Mouse (Mus musculus) adrenal gland, postnatal 36 days (tissue): ENCODE measurements around the gene Lsm7. TPM values are rescaled to one million over a fixed set of nuclear protein-coding genes. Genes with fewer than 3 reads are reported as not detected.

Experiments
- DNase-seq, 2 experiments: peaks; one replicate each; pipeline ENCODE4 v3.0.0; 2021; ENCODE audit warnings: mixed read lengths in 1 of 2
- microRNA-seq: library from miRNA; unstranded; fragments of <30 nt; microRNA quantifications from one replicate; pipeline ENCODE4 v1.2.0, GENCODE M21; 2021
- total RNA-seq, 2 experiments: library from RNA; stranded (reverse); gene quantifications; 2 replicates each; pipeline ENCODE4 v1.2.3; 2021

Lsm7 gene
- total RNA-seq, 2 experiments from 2014 or later, result 26.6 to 36.8 TPM

GRCm38 (mm10) chr10:80814800-80815199 is 40.2 kb downstream of the Lsm7 start:
- no peak for DNase-seq

- DNase-seq, result no peak
Measured at GRCm38 (mm10) chr10:80813366-80813765, 41.6 kb downstream of the Lsm7 start, which contains the start of gene Jsrp1. Gene Jsrp1, minus strand, starts transcription at chr10:80813498.

GRCm38 (mm10) chr10:80812391-80813041 is 42.5 kb downstream of the Lsm7 start:
- peak; percentile 68 to 77 for DNase-seq

- DNase-seq, result peak; percentile 78 to 85
Measured at GRCm38 (mm10) chr10:80810084-80810483, 44.9 kb downstream of the Lsm7 start.

- no peak for DNase-seq
Measured at GRCm38 (mm10) chr10:80808985-80809632, 45.9 kb downstream of the Lsm7 start.

- DNase-seq, result no peak
Measured at GRCm38 (mm10) chr10:80808099-80808984, 46.7 kb downstream of the Lsm7 start.

GRCm38 (mm10) chr10:80807057-80807627 is 47.9 kb downstream of the Lsm7 start:
- peak; percentile 84 to 87 for DNase-seq

- no peak for DNase-seq
Measured at GRCm38 (mm10) chr10:80806341-80807056, 48.5 kb downstream of the Lsm7 start.

- peak; percentile 85 to 90 for DNase-seq
Measured at GRCm38 (mm10) chr10:80805925-80806324, 49.1 kb downstream of the Lsm7 start.

- no peak for DNase-seq
Measured at GRCm38 (mm10) chr10:80805322-80805721, 49.7 kb downstream of the Lsm7 start.

- no peak for DNase-seq
Measured at GRCm38 (mm10) chr10:80804916-80805315, 50.1 kb downstream of the Lsm7 start, which contains the start of gene Amh. Gene Amh, plus strand, starts transcription at chr10:80805243.

GRCm38 (mm10) chr10:80804340-80804739 is 50.7 kb downstream of the Lsm7 start:
- no peak for DNase-seq

- no peak for DNase-seq
Measured at GRCm38 (mm10) chr10:80802996-80803395, 52.0 kb downstream of the Lsm7 start.

Small RNA genes lying within 50 kb of the gene (microRNA-seq; reads per million reads assigned to microRNA genes)
- gene Mir1982, result 2.0 reads per million

Other genes starting within 250 kb of the Lsm7 start
- gene Gm49322, start 249.2 kb downstream of the Lsm7 start, total RNA-seq, result 1 to 10 TPM; 1.6 to 2.6 TPM
- gene Csnk1g2, start 232.4 kb downstream of the Lsm7 start, total RNA-seq, result 100 to 1,000 TPM; 129 to 135 TPM
- 10 to 100 TPM; 61.7 to 71.2 TPM for gene Btbd2, start 198.1 kb downstream of the Lsm7 start, total RNA-seq
- 100 to 1,000 TPM; 178 to 198 TPM for gene Mknk2, start 177.1 kb downstream of the Lsm7 start, total RNA-seq
- 10 to 100 TPM; 19.4 to 20.1 TPM for gene Mob3a, start 153.2 kb downstream of the Lsm7 start, total RNA-seq
- 10 to 100 TPM in 1 of 2 experiments, 1 to 10 TPM in 1; 9.9 to 16.6 TPM for gene Izumo4, start 153.0 kb downstream of the Lsm7 start, total RNA-seq
- gene Ap3d1, start 112.9 kb downstream of the Lsm7 start, total RNA-seq, result 10 to 100 TPM; 80.3 to 99.6 TPM
- gene Dot1l, start 100.0 kb downstream of the Lsm7 start, total RNA-seq, result 10 to 100 TPM; 53.2 to 64.6 TPM
- 10 to 100 TPM; 51.4 to 55.6 TPM for gene Sf3a2, start 57.0 kb downstream of the Lsm7 start, total RNA-seq
- 10 to 100 TPM; 84.6 to 86.8 TPM for gene Plekhj1, start 56.6 kb downstream of the Lsm7 start, total RNA-seq
- gene Amh, start 50.0 kb downstream of the Lsm7 start, total RNA-seq, result under 1 TPM; 0.40 to 0.83 TPM
- gene Jsrp1, start 41.7 kb downstream of the Lsm7 start, total RNA-seq, result 1 to 10 TPM; 4.7 to 7.2 TPM
- 1,000 to 10,000 TPM in 1 of 2 experiments, 100 to 1,000 TPM in 1; 923 to 1,039 TPM for gene Oaz1, start 28.6 kb downstream of the Lsm7 start, total RNA-seq
- 1 to 10 TPM; 5.8 TPM for gene Lingo3, start 11.2 kb downstream of the Lsm7 start, total RNA-seq
- 10 to 100 TPM; 28.1 to 30.3 TPM for gene Sppl2b, start 66 bp upstream of the Lsm7 start, total RNA-seq
- not detected for gene Tmprss9, start 16.6 kb upstream of the Lsm7 start, total RNA-seq
- 100 to 1,000 TPM; 202 to 239 TPM for gene Timm13, start 45.8 kb upstream of the Lsm7 start, total RNA-seq
- gene Lmnb2, start 63.0 kb upstream of the Lsm7 start, total RNA-seq, result 10 to 100 TPM; 11.2 to 17.2 TPM
- gene Gadd45b, start 74.9 kb upstream of the Lsm7 start, total RNA-seq, result 100 to 1,000 TPM in 1 of 2 experiments, 10 to 100 TPM in 1; 81.7 to 149 TPM
- 1 to 10 TPM; 6.4 to 6.7 TPM for gene Gng7, start 159.7 kb upstream of the Lsm7 start, total RNA-seq
- 1 to 10 TPM; 1.2 to 1.5 TPM for gene Diras1, start 170.5 kb upstream of the Lsm7 start, total RNA-seq
- gene Slc39a3, start 182.2 kb upstream of the Lsm7 start, total RNA-seq, result 10 to 100 TPM; 33.2 to 68.5 TPM
- 100 to 1,000 TPM; 223 to 227 TPM for gene Sgta, start 205.0 kb upstream of the Lsm7 start, total RNA-seq
- 10 to 100 TPM; 51.5 to 56.6 TPM for gene Thop1, start 214.8 kb upstream of the Lsm7 start, total RNA-seq
- gene Creb3l3, start 243.7 kb upstream of the Lsm7 start, total RNA-seq, result 1 to 10 TPM in 1 of 2 experiments, under 1 TPM in 1; 0.36 to 2.1 TPM